Mouse (Mus musculus): ENCODE measurements at regions not wholly inside any gene's neighbourhood (a gene's known extent, or its start where the extent isn't known, plus 50 kb on each side); places are given as distances from the start of the nearest gene placed in this dataset.

GRCm38 (mm10) chr3:41478971-41479370 is 76.6 kb upstream of the Jade1 start:
- no peak for TF ChIP-seq CTCF (IDR thresholded peaks at IDR 0.05; ENCODE audit: extremely low read depth, insufficient read length, insufficient replicate concordance, low read depth, low read length)
- TF ChIP-seq POLR2A (IDR thresholded peaks at IDR 0.05; ENCODE audit: low read depth, low read length) = no peak
